Mouse (Mus musculus): ENCODE results near the gene Lrp3. TPM values are rescaled to one million over a fixed set of nuclear protein-coding genes. Genes with fewer than 3 reads are reported as not detected.
"Not testable (repeated sequence)": the region's sequence is repeated elsewhere in the genome, so short reads cannot be mapped to it uniquely, and the experiment has no call there.

Gene Lrp3
- polyA plus RNA-seq (2015; fragmentation: Nextera tagmentation; extraction: Ambion mirVana), result 8.3 and 8.8 TPM in 2 replicates

GRCm38 (mm10) chr7:35215225-35215624 lies at the start of gene Lrp3:
Lrp3 (minus strand) TSS chr7:35215498.
- Histone ChIP-seq H3K9ac (peak within 1 kb of the TSS; percentile 60), H3K4me1 (peaks cover 18% of the 10 kb centered on the region), H3K4me3 (peak within 1 kb of the TSS; percentile 78), H3K9me3 (no peaks in the 10 kb centered on the region), H3K27ac (peak within 1 kb of the TSS; percentile 47), H3K36me3 (peaks cover 12% of the 10 kb centered on the region), H3K27me3 (peaks cover 5% of the 10 kb centered on the region; the same call in 1 of the 2 replicates), H3K4me2 (peak within 1 kb of the TSS; percentile 86)
- under 1% methylated on average over 49 of the region's 53 CpGs for WGBS
- ATAC-seq (ENCODE audit: insufficient number of reproducible peaks, low FRiP score, low TSS enrichment, low read depth), result peak; percentile 85

DNA sequence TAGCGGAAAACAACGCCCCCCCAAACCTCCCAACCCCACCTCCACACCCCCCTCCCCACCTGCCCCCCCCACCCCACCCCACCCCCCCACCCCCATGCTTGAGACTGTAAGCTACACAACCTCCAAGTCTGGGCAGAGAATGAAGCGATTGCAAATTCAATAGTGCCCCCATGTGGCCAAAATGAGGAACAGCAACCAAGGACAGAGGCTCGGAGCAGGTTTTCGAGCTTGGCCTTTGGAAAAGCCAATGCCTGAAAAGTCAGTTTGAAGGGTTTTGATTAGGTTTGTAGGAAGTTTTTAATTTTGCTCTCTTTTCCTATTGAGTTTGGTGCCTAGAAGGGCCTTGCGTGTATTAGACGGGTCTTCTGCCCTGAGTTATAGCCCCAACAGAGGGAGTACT lies 49.4 kb upstream of the Lrp3 start:
- no peak overlapping the region for H3K4me2 ChIP-seq
- H3K36me3 ChIP-seq, result no peaks in the 10 kb centered on the region
- no peaks in the 10 kb centered on the region for H3K27me3 ChIP-seq
- no peak for ATAC-seq (ENCODE audit: insufficient number of reproducible peaks, low FRiP score, low TSS enrichment, low read depth)
- no peak overlapping the region for H3K9ac ChIP-seq
- no peak overlapping the region for H3K27ac ChIP-seq
- H3K4me1 ChIP-seq, result 0 out of 2 replicates have a peak, but pooled peaks cover 2% of the 10 kb centered on the region
- no peaks in the 10 kb centered on the region for H3K9me3 ChIP-seq
- no peak overlapping the region for H3K4me3 ChIP-seq
- 11% methylated on average over 7 of the region's 7 CpGs for WGBS

GRCm38 (mm10) chr7:35263595-35264489 lies 48.5 kb upstream of the Lrp3 start:
- Histone ChIP-seq H3K36me3 (no peaks in the 10 kb centered on the region), H3K4me3 (no peak overlapping the region), H3K27me3 (no peaks in the 10 kb centered on the region), H3K9me3 (no peaks in the 10 kb centered on the region), H3K9ac (no peak overlapping the region), H3K4me2 (no peak overlapping the region), H3K27ac (no peak overlapping the region), H3K4me1 (no peaks in the 10 kb centered on the region)
- no peak for ATAC-seq (ENCODE audit: insufficient number of reproducible peaks, low FRiP score, low TSS enrichment, low read depth)
- 73% methylated on average over 15 of the region's 15 CpGs for WGBS

DNA sequence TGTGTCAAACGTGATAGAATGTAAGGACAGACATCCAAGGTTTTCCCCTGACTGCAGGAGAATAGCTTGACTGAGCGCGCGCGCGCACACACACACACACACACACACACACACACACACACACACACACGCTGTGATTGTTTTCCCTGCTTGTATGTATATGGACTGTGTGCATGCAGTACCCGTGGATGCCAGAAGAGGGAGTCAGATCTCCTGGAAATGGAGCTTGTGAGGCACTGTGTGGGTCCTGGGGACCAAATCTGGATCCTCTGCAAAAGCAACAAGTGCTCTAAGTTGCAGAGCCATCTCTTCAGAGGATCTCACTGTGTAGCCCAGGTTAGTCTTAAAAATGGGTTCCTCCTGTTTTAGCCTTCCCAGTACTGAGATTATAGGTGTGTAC lies 44.1 kb upstream of the Lrp3 start:
- Histone ChIP-seq H3K27me3 (no peaks in the 10 kb centered on the region), H3K4me1 (no peaks in the 10 kb centered on the region), H3K9me3 (no peaks in the 10 kb centered on the region), H3K4me2 (no peak overlapping the region), H3K27ac (no peak overlapping the region), H3K4me3 (no peak overlapping the region), H3K36me3 (no peaks in the 10 kb centered on the region), H3K9ac (no peak overlapping the region)
- WGBS, result 86% methylated on average over 8 of the region's 8 CpGs
- ATAC-seq (ENCODE audit: insufficient number of reproducible peaks, low FRiP score, low TSS enrichment, low read depth), result no peak

- WGBS, result 51% methylated on average over 7 of the region's 7 CpGs
Observed at GRCm38 (mm10) chr7:35258294-35258693, 43.0 kb upstream of the Lrp3 start.

DNA sequence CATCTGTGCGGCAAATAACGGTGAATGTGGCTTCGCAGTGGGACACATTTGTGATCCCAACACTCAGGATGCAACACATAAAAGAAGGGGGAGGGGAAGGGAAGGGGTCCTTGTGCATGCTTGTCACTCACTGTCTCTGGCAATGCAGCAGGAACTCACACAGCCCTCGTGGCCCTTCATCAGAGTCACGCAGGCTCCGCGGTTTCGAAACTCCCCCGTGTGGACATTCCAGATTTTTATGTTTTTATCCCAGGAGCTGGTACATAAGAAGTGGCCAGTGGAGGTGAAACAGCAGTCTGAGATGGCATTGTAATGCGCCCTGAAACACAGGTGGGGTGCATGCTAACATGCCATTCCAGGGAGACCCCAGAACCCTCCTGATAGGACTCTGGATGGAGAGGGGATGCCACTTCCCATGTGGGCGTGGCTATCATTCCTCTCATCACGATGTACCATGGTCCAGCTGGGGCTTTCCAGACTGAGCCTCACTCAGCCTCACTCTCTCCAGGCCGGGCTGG lies 36.8 kb upstream of the Lrp3 start:
- ATAC-seq (ENCODE audit: insufficient number of reproducible peaks, low FRiP score, low TSS enrichment, low read depth), result no peak
- no peak overlapping the region for H3K9ac ChIP-seq
- H3K9me3 ChIP-seq, result no peaks in the 10 kb centered on the region
- H3K4me2 ChIP-seq, result peak overlapping the region; percentile 38
- H3K4me3 ChIP-seq, result peak overlapping the region; percentile 24
- H3K4me1 ChIP-seq, result peaks cover 8% of the 10 kb centered on the region; the same call in 1 of the 2 replicates
- WGBS, result 8% methylated on average over 13 of the region's 13 CpGs
- no peaks in the 10 kb centered on the region for H3K27me3 ChIP-seq
- no peaks in the 10 kb centered on the region for H3K36me3 ChIP-seq
- H3K27ac ChIP-seq, result no peak overlapping the region

More at GRCm38 (mm10) chr7:35258294-35258693, 43.0 kb upstream of the Lrp3 start:
- no peak overlapping the region for H3K4me3 ChIP-seq
- H3K4me2 ChIP-seq, result no peak overlapping the region
- no peak overlapping the region for H3K9ac ChIP-seq
- no peaks in the 10 kb centered on the region for H3K9me3 ChIP-seq
- no peak for ATAC-seq (ENCODE audit: insufficient number of reproducible peaks, low FRiP score, low TSS enrichment, low read depth)
- no peaks in the 10 kb centered on the region for H3K4me1 ChIP-seq
- no peaks in the 10 kb centered on the region for H3K27me3 ChIP-seq
- H3K27ac ChIP-seq, result no peak overlapping the region
- no peaks in the 10 kb centered on the region for H3K36me3 ChIP-seq

- 63% methylated on average over 2 of the region's 3 CpGs for WGBS
- not testable (repeated sequence) for H3K9me3 ChIP-seq; H3K4me2 ChIP-seq; H3K36me3 ChIP-seq; ATAC-seq (ENCODE audit: insufficient number of reproducible peaks, low FRiP score, low TSS enrichment, low read depth); H3K9ac ChIP-seq; H3K4me3 ChIP-seq; H3K27ac ChIP-seq; H3K27me3 ChIP-seq
- H3K4me1 ChIP-seq, result peaks cover 15% of the 10 kb centered on the region
Observed at GRCm38 (mm10) chr7:35237935-35238334, 22.6 kb upstream of the Lrp3 start.

GRCm38 (mm10) chr7:35235308-35235707 lies 20.0 kb upstream of the Lrp3 start:
- no peaks in the 10 kb centered on the region for H3K9me3 ChIP-seq
- no peaks in the 10 kb centered on the region for H3K36me3 ChIP-seq
- no peak for ATAC-seq (ENCODE audit: insufficient number of reproducible peaks, low FRiP score, low TSS enrichment, low read depth)
- H3K9ac ChIP-seq, result no peak overlapping the region
- H3K4me1 ChIP-seq, result peaks cover 15% of the 10 kb centered on the region
- peak overlapping the region; percentile 63 for H3K4me3 ChIP-seq
- H3K27me3 ChIP-seq, result no peaks in the 10 kb centered on the region
- WGBS, result 19% methylated on average over 9 of the region's 9 CpGs
- H3K4me2 ChIP-seq, result peak overlapping the region; percentile 45
- peak overlapping the region; percentile 84 for H3K27ac ChIP-seq

- under 1% methylated on average over 45 of the region's 45 CpGs for WGBS
Observed at GRCm38 (mm10) chr7:35234361-35235245, 19.3 kb upstream of the Lrp3 start.

DNA sequence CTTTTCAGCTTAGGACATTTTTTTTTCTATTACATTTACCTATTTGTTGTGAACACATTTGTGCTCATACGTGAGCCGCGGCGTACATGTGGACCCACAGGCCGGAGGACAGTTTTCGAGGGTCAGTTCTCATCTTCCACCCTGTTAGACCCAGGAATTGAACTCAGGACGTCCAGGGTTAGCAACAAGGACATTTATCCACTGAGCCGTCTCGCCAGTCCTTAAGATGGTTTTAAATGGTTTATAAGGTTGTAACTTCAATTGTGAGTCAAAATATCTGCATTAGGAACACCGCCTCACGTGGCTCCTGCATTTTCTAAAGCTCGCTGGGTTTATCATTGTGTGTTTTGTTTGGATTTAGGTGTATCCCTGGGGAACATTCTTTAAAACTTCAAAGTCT lies 18.6 kb upstream of the Lrp3 start:
- no peaks in the 10 kb centered on the region for H3K9me3 ChIP-seq
- H3K36me3 ChIP-seq, result no peaks in the 10 kb centered on the region
- peaks cover 15% of the 10 kb centered on the region for H3K4me1 ChIP-seq
- peak overlapping the region; percentile 93 for H3K27ac ChIP-seq
- peak overlapping the region; percentile 52 for H3K4me2 ChIP-seq
- 44% methylated on average over 12 of the region's 12 CpGs for WGBS
- no peak for ATAC-seq (ENCODE audit: insufficient number of reproducible peaks, low FRiP score, low TSS enrichment, low read depth)
- peak overlapping the region; percentile 47 for H3K9ac ChIP-seq
- H3K4me3 ChIP-seq, result peak overlapping the region; percentile 63
- H3K27me3 ChIP-seq, result no peaks in the 10 kb centered on the region

More at GRCm38 (mm10) chr7:35234361-35235245, 19.3 kb upstream of the Lrp3 start:
- peak overlapping the region; percentile 47 for H3K9ac ChIP-seq
- no peaks in the 10 kb centered on the region for H3K36me3 ChIP-seq
- peaks cover 15% of the 10 kb centered on the region for H3K4me1 ChIP-seq
- ATAC-seq (ENCODE audit: insufficient number of reproducible peaks, low FRiP score, low TSS enrichment, low read depth), result peak; percentile 95
- peak overlapping the region; percentile 63 for H3K4me3 ChIP-seq
- H3K27me3 ChIP-seq, result no peaks in the 10 kb centered on the region
- peak overlapping the region; percentile 52 for H3K4me2 ChIP-seq
- H3K27ac ChIP-seq, result peak overlapping the region; percentile 95
- no peaks in the 10 kb centered on the region for H3K9me3 ChIP-seq

GRCm38 (mm10) chr7:35232796-35233455 lies 17.6 kb upstream of the Lrp3 start:
- H3K27ac ChIP-seq, result no peak overlapping the region
- no peak overlapping the region for H3K4me2 ChIP-seq
- no peaks in the 10 kb centered on the region for H3K27me3 ChIP-seq
- H3K36me3 ChIP-seq, result no peaks in the 10 kb centered on the region
- H3K4me3 ChIP-seq, result no peak overlapping the region
- WGBS, result 28% methylated on average over 13 of the region's 13 CpGs
- H3K4me1 ChIP-seq, result peaks cover 15% of the 10 kb centered on the region
- ATAC-seq (ENCODE audit: insufficient number of reproducible peaks, low FRiP score, low TSS enrichment, low read depth), result no peak
- no peaks in the 10 kb centered on the region for H3K9me3 ChIP-seq
- H3K9ac ChIP-seq, result no peak overlapping the region

Measured in limb, embryonic 15.5 days (tissue).